Mouse (Mus musculus) cortical plate, adult 2 months (tissue): ENCODE measurements around the gene Gsg1l2.

ENCODE experiments used
- CTCF ChIP-seq: fragments of 200-500 bp; IDR thresholded peaks from 2 replicates; pipeline ENCODE4 v1.5.1; 2011; ENCODE audit warnings: mild to moderate bottlenecking, control low read depth, low read length; ENCODE audit not compliant: insufficient read depth; ENCODE audit errors: extremely low read depth
- POLR2A ChIP-seq: fragments of 200-500 bp; IDR thresholded peaks from 2 replicates; pipeline ENCODE4 v1.6.1; 2011; ENCODE audit warnings: mild to moderate bottlenecking, low read length, control low read depth; ENCODE audit not compliant: insufficient read depth; ENCODE audit errors: extremely low read depth

DNA sequence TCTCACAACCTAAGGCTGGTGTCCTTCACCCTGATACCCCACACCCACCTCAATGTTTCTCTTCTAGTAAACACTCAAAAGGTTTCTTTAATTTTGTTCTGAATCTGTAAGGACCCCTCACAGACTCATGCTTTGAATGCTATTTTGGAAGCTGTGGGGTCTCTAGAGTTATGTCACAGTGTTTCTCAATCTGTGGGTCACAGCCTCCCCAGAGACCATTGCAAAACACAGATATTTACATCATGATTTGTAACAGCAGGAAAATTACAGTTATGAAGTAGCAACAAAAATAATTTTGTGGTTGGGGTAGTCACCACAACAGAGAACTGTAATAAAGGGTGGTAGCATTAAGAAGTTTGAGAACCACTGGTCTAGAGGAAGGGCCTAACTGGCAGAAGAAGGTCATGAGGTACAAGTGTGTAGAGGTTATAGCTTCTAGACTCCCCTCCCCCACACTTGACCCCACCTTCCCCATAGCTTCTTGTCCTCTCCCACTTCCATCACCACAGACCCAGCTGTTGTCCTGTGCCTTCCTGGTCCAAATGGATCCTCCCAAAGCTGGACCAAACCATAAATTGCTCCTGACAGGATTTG, 25.8 kb downstream of the Gsg1l2 start:
- TF ChIP-seq CTCF (no peak), POLR2A (no peak)
